Mouse (Mus musculus) granulocyte monocyte progenitor cell, adult 5-6 weeks (primary cell): ENCODE measurements at regions not wholly inside any gene's neighbourhood (a gene's known extent, or its start where the extent isn't known, plus 50 kb on each side); places are given as distances from the start of the nearest gene placed in this dataset.
"Not testable (repeated sequence)": the region's sequence is repeated elsewhere in the genome, so short reads cannot be mapped to it uniquely, and the experiment has no call there.

Experiments
- ATAC-seq: replicated peaks from 2 replicates; pipeline ENCODE4 v1.8.0; 2016; ENCODE audit warnings: mild to moderate bottlenecking, moderate TSS enrichment, inconsistent platforms; ENCODE audit not compliant: poor library complexity, severe bottlenecking

- no peak for ATAC-seq
Observed at GRCm38 (mm10) chr13:45130516-45131249, 52.2 kb downstream of the Gm9817 start.

- ATAC-seq, result no peak
Observed at GRCm38 (mm10) chr13:45140616-45141015, 62.1 kb downstream of the Gm9817 start.

- ATAC-seq, result 0 out of 2 replicates have a peak, but pooled peaks have one; percentile 37
Observed at GRCm38 (mm10) chr13:45145129-45145528, 66.6 kb downstream of the Gm9817 start.

GRCm38 (mm10) chr13:45156223-45156622, 77.7 kb downstream of the Gm9817 start:
- no peak for ATAC-seq

- no peak for ATAC-seq
Observed at GRCm38 (mm10) chr13:45156982-45157381, 78.5 kb downstream of the Gm9817 start.

- ATAC-seq, result no peak
Observed at GRCm38 (mm10) chr13:45160281-45160680, 81.8 kb downstream of the Gm9817 start.

GRCm38 (mm10) chr13:45164001-45164778, 85.7 kb downstream of the Gm9817 start:
- no peak for ATAC-seq

GRCm38 (mm10) chr13:45165159-45165558, 86.7 kb downstream of the Gm9817 start:
- ATAC-seq, result no peak

GRCm38 (mm10) chr13:45169716-45170115, 91.2 kb downstream of the Gm9817 start:
- ATAC-seq, result no peak

GRCm38 (mm10) chr13:45173139-45173538, 94.6 kb downstream of the Gm9817 start:
- no peak for ATAC-seq

GRCm38 (mm10) chr13:45175711-45176205, 97.3 kb downstream of the Gm9817 start:
- not testable (repeated sequence) for ATAC-seq

- ATAC-seq, result no peak
Observed at GRCm38 (mm10) chr13:45181529-45182230, 103.2 kb downstream of the Gm9817 start.

- ATAC-seq, result no peak
Observed at GRCm38 (mm10) chr13:45189389-45189788, 110.9 kb downstream of the Gm9817 start.

GRCm38 (mm10) chr13:45190151-45190550, 111.7 kb downstream of the Gm9817 start:
- ATAC-seq, result no peak

- no peak for ATAC-seq
Observed at GRCm38 (mm10) chr13:45192079-45192478, 113.6 kb downstream of the Gm9817 start.

- peak; percentile 80 for ATAC-seq
Observed at GRCm38 (mm10) chr13:45195562-45195961, 117.1 kb downstream of the Gm9817 start.

GRCm38 (mm10) chr13:45196363-45196762, 117.9 kb downstream of the Gm9817 start:
- 0 out of 2 replicates have a peak, but pooled peaks have one; percentile 25 for ATAC-seq

GRCm38 (mm10) chr13:45200511-45201120, 122.1 kb downstream of the Gm9817 start:
- no peak for ATAC-seq

GRCm38 (mm10) chr13:45204856-45205255, 126.4 kb downstream of the Gm9817 start:
- ATAC-seq, result no peak

- no peak for ATAC-seq
Observed at GRCm38 (mm10) chr13:45208540-45209197, 130.2 kb downstream of the Gm9817 start.
